Mouse (Mus musculus): ENCODE results near the gene Sh3bgrl2. TPM values are rescaled to one million over a fixed set of nuclear protein-coding genes. Genes with fewer than 3 reads are reported as not detected.

The Sh3bgrl2 gene
- total RNA-seq, 2 experiments from 2014 or later = 0.51 to 1.1 TPM

- no peak overlapping the region for H3K4me3 ChIP-seq
- no peak for TF ChIP-seq CTCF (IDR thresholded peaks at IDR 0.05)
- intact Hi-C loops (cut with DNase I) = no loop called here
Observed at GRCm38 (mm10) chr9:83545240-83545639, 2.9 kb upstream of the Sh3bgrl2 start.

GRCm38 (mm10) chr9:83546316-83546715 is 1.8 kb upstream of the Sh3bgrl2 start:
- intact Hi-C loops (cut with DNase I) = loop anchor here (1.0 kb wide), 1 partner anchor 21 kb away; no protein-coding TSS in a partner anchor
- Histone ChIP-seq H3K4me3 (no peak overlapping the region), H3K27ac (no peak overlapping the region)
- TF ChIP-seq CTCF (IDR thresholded peaks at IDR 0.05) = no peak
- DNase-seq = no peak

More at GRCm38 (mm10) chr9:83545240-83545639, 2.9 kb upstream of the Sh3bgrl2 start:
- no peak overlapping the region for H3K27ac ChIP-seq
- DNase-seq = no peak

GRCm38 (mm10) chr9:83547229-83547628 is 898 bp upstream of the Sh3bgrl2 start:
- intact Hi-C loops (cut with DNase I) = no loop called here

GRCm38 (mm10) chr9:83549866-83550265 is 1.7 kb downstream of the Sh3bgrl2 start:
- Histone ChIP-seq H3K4me3 (no peak overlapping the region), H3K27ac (no peak overlapping the region)
- no peak for DNase-seq
- intact Hi-C loops (cut with DNase I) = no loop called here
- TF ChIP-seq CTCF (IDR thresholded peaks at IDR 0.05) = no peak

More at GRCm38 (mm10) chr9:83547229-83547628, 898 bp upstream of the Sh3bgrl2 start:
- no peak for DNase-seq
- no peak overlapping the region for H3K27ac ChIP-seq
- no peak for TF ChIP-seq CTCF (IDR thresholded peaks at IDR 0.05)
- H3K4me3 ChIP-seq = no peak overlapping the region

GRCm38 (mm10) chr9:83551116-83551515 is 3.0 kb downstream of the Sh3bgrl2 start:
- intact Hi-C loops (cut with DNase I) = no loop called here
- Histone ChIP-seq H3K4me3 (no peak overlapping the region), H3K27ac (no peak overlapping the region)
- DNase-seq = no peak
- no peak for TF ChIP-seq CTCF (IDR thresholded peaks at IDR 0.05)

- Histone ChIP-seq H3K27ac (no peak overlapping the region), H3K4me3 (no peak overlapping the region)
- no peak for TF ChIP-seq CTCF (IDR thresholded peaks at IDR 0.05)
- intact Hi-C loops (cut with DNase I) = no loop called here
- DNase-seq = no peak
Observed at GRCm38 (mm10) chr9:83551632-83552031, 3.5 kb downstream of the Sh3bgrl2 start.

GRCm38 (mm10) chr9:83555580-83555979 is 7.5 kb downstream of the Sh3bgrl2 start:
- H3K27ac ChIP-seq = no peak overlapping the region
- no peak for DNase-seq
- no peak for TF ChIP-seq CTCF (IDR thresholded peaks at IDR 0.05)
- no peak overlapping the region for H3K4me3 ChIP-seq
- intact Hi-C loops (cut with DNase I) = no loop called here

GRCm38 (mm10) chr9:83556236-83556635 is 8.1 kb downstream of the Sh3bgrl2 start:
- DNase-seq = no peak
- intact Hi-C loops (cut with DNase I) = no loop called here
- TF ChIP-seq CTCF (IDR thresholded peaks at IDR 0.05) = no peak
- H3K4me3 ChIP-seq = no peak overlapping the region
- peak overlapping the region; percentile 12 for H3K27ac ChIP-seq

- TF ChIP-seq CTCF (IDR thresholded peaks at IDR 0.05) = no peak
- peak; percentile 31 for DNase-seq
Observed at GRCm38 (mm10) chr9:83556780-83557771, 8.9 kb downstream of the Sh3bgrl2 start.

GRCm38 (mm10) chr9:83560670-83561069 is 12.5 kb downstream of the Sh3bgrl2 start:
- intact Hi-C loops (cut with DNase I) = no loop called here
- H3K4me3 ChIP-seq = no peak overlapping the region
- no peak for DNase-seq
- H3K27ac ChIP-seq = no peak overlapping the region
- TF ChIP-seq CTCF (IDR thresholded peaks at IDR 0.05) = no peak

More at GRCm38 (mm10) chr9:83556780-83557771, 8.9 kb downstream of the Sh3bgrl2 start:
- Histone ChIP-seq H3K27ac (peak overlapping the region; percentile 74), H3K4me3 (no peak overlapping the region)
- intact Hi-C loops (cut with DNase I) = no loop called here

GRCm38 (mm10) chr9:83562889-83563288 is 14.8 kb downstream of the Sh3bgrl2 start:
- TF ChIP-seq CTCF (IDR thresholded peaks at IDR 0.05) = no peak
- intact Hi-C loops (cut with DNase I) = no loop called here
- Histone ChIP-seq H3K27ac (no peak overlapping the region), H3K4me3 (no peak overlapping the region)
- DNase-seq = no peak

GRCm38 (mm10) chr9:83563808-83564549 is 15.9 kb downstream of the Sh3bgrl2 start:
- intact Hi-C loops (cut with DNase I) = no loop called here
- H3K27ac ChIP-seq = no peak overlapping the region
- DNase-seq = no peak
- H3K4me3 ChIP-seq = no peak overlapping the region
- no peak for TF ChIP-seq CTCF (IDR thresholded peaks at IDR 0.05)

All from gastrocnemius, adult 2 months (tissue).